Mouse (Mus musculus): ENCODE results near the gene Btnl6. TPM values are rescaled to one million over a fixed set of nuclear protein-coding genes. Genes with fewer than 3 reads are reported as not detected.

The Btnl6 gene
- polyA plus RNA-seq, 2 experiments = not detected

GRCm38 (mm10) chr17:34561200-34561599 is 44.0 kb upstream of the Btnl6 start:
- Histone ChIP-seq H3K27ac (no peak overlapping the region), H3K9me3 (ENCODE audit: control insufficient read depth, low read length) (no peaks in the 10 kb centered on the region), H3K4me1 (replicated peaks; ENCODE audit: control insufficient read depth in 2 of 2, insufficient read depth in 2 of 2, low read length in 1 of 2) (peaks cover 3 to 4% of the 10 kb centered on the region in 2 experiments; a peak in 3 of 4 replicates), H3K9ac (replicated peaks) (no peak overlapping the region), H3K27me3 (ENCODE audit: control insufficient read depth, insufficient read depth, low read length) (no peaks in the 10 kb centered on the region), H3K4me3 (ENCODE audit: insufficient read depth in 1 of 2, low read depth in 2 of 2, low read length in 2 of 2) (no peak overlapping the region), H3K4me2 (ENCODE audit: low read depth) (peak overlapping the region; percentile 33; the same call in 1 of the 2 replicates), H3K36me3 (replicated peaks; ENCODE audit: control insufficient read depth, insufficient read depth, low read depth) (no peaks in the 10 kb centered on the region)
- 18% methylated on average over 8 of the region's 8 CpGs for WGBS (ENCODE audit: insufficient replicate concordance)
- ATAC-seq (ENCODE audit: insufficient read depth) (no peak), DNase-seq (ENCODE audit: low read depth in 3 of 3, low spot score in 3 of 3) (peak in 1 of 3 experiments; percentile 7)
- TF ChIP-seq CTCF (IDR thresholded peaks at IDR 0.05; ENCODE audit: low read depth) (no peak), EP300 (IDR thresholded peaks at IDR 0.05; ENCODE audit: low read depth) (no peak)

GRCm38 (mm10) chr17:34560438-34560837 is 43.3 kb upstream of the Btnl6 start:
- WGBS (ENCODE audit: insufficient replicate concordance) = 79% methylated on average over 6 of the region's 6 CpGs

GRCm38 (mm10) chr17:34559895-34560294 is 42.7 kb upstream of the Btnl6 start:
- TF ChIP-seq CTCF (IDR thresholded peaks at IDR 0.05; ENCODE audit: low read depth) (peak; percentile 46), EP300 (IDR thresholded peaks at IDR 0.05; ENCODE audit: low read depth) (no peak)
- Histone ChIP-seq H3K9ac (replicated peaks) (no peak overlapping the region), H3K4me3 (ENCODE audit: insufficient read depth in 1 of 2, low read depth in 2 of 2, low read length in 2 of 2) (no peak overlapping the region), H3K36me3 (replicated peaks; ENCODE audit: control insufficient read depth, insufficient read depth, low read depth) (no peaks in the 10 kb centered on the region), H3K4me2 (ENCODE audit: low read depth) (no peak overlapping the region), H3K27me3 (ENCODE audit: control insufficient read depth, insufficient read depth, low read length) (no peaks in the 10 kb centered on the region), H3K9me3 (ENCODE audit: control insufficient read depth, low read length) (no peaks in the 10 kb centered on the region), H3K27ac (no peak overlapping the region), H3K4me1 (replicated peaks; ENCODE audit: control insufficient read depth in 2 of 2, insufficient read depth in 2 of 2, low read length in 1 of 2) (peaks cover 3 to 4% of the 10 kb centered on the region in 2 experiments; a peak in 3 of 4 replicates)
- ATAC-seq (ENCODE audit: insufficient read depth) = peak; percentile 55; the same call in 1 of the 2 replicates
- DNase-seq (ENCODE audit: low read depth in 3 of 3, low spot score in 3 of 3) = peak in 1 of 3 experiments; percentile 20
- 15% methylated on average over 15 of the region's 15 CpGs for WGBS (ENCODE audit: insufficient replicate concordance)

More at GRCm38 (mm10) chr17:34560438-34560837, 43.3 kb upstream of the Btnl6 start:
- H3K36me3 ChIP-seq (replicated peaks; ENCODE audit: control insufficient read depth, insufficient read depth, low read depth) = no peaks in the 10 kb centered on the region
- no peak overlapping the region for H3K4me3 ChIP-seq (ENCODE audit: insufficient read depth in 1 of 2, low read depth in 2 of 2, low read length in 2 of 2)
- H3K27ac ChIP-seq = no peak overlapping the region
- H3K4me1 ChIP-seq (replicated peaks; ENCODE audit: control insufficient read depth in 2 of 2, insufficient read depth in 2 of 2, low read length in 1 of 2) = peaks cover 3 to 4% of the 10 kb centered on the region in 2 experiments; a peak in 3 of 4 replicates
- DNase-seq (ENCODE audit: low read depth in 3 of 3, low spot score in 3 of 3) (no peak), ATAC-seq (ENCODE audit: insufficient read depth) (no peak)
- H3K9ac ChIP-seq (replicated peaks) = no peak overlapping the region
- H3K9me3 ChIP-seq (ENCODE audit: control insufficient read depth, low read length) = no peaks in the 10 kb centered on the region
- H3K4me2 ChIP-seq (ENCODE audit: low read depth) = no peak overlapping the region
- no peak for TF ChIP-seq EP300 (IDR thresholded peaks at IDR 0.05; ENCODE audit: low read depth)
- no peak for TF ChIP-seq CTCF (IDR thresholded peaks at IDR 0.05; ENCODE audit: low read depth)
- H3K27me3 ChIP-seq (ENCODE audit: control insufficient read depth, insufficient read depth, low read length) = no peaks in the 10 kb centered on the region

GRCm38 (mm10) chr17:34559116-34559515 is 42.0 kb upstream of the Btnl6 start:
- no peak for DNase-seq (ENCODE audit: low read depth in 3 of 3, low spot score in 3 of 3)
- H3K9me3 ChIP-seq (ENCODE audit: control insufficient read depth, low read length) = no peaks in the 10 kb centered on the region
- H3K4me1 ChIP-seq (replicated peaks; ENCODE audit: control insufficient read depth in 2 of 2, insufficient read depth in 2 of 2, low read length in 1 of 2) = peaks cover 3 to 4% of the 10 kb centered on the region in 2 experiments; a peak in 3 of 4 replicates
- no peak overlapping the region for H3K4me3 ChIP-seq (ENCODE audit: insufficient read depth in 1 of 2, low read depth in 2 of 2, low read length in 2 of 2)
- no peak overlapping the region for H3K9ac ChIP-seq (replicated peaks)
- 71% methylated on average over 7 of the region's 7 CpGs for WGBS (ENCODE audit: insufficient replicate concordance)
- no peaks in the 10 kb centered on the region for H3K27me3 ChIP-seq (ENCODE audit: control insufficient read depth, insufficient read depth, low read length)
- H3K36me3 ChIP-seq (replicated peaks; ENCODE audit: control insufficient read depth, insufficient read depth, low read depth) = no peaks in the 10 kb centered on the region
- ATAC-seq (ENCODE audit: insufficient read depth) = no peak
- H3K27ac ChIP-seq = no peak overlapping the region
- no peak overlapping the region for H3K4me2 ChIP-seq (ENCODE audit: low read depth)
- TF ChIP-seq EP300 (IDR thresholded peaks at IDR 0.05; ENCODE audit: low read depth) = no peak

GRCm38 (mm10) chr17:34557411-34557810 is 40.3 kb upstream of the Btnl6 start:
- DNase-seq (ENCODE audit: low read depth in 3 of 3, low spot score in 3 of 3) (no peak), ATAC-seq (ENCODE audit: insufficient read depth) (no peak)
- WGBS (ENCODE audit: insufficient replicate concordance) = 54% methylated on average over 11 of the region's 11 CpGs
- H3K27me3 ChIP-seq (ENCODE audit: control insufficient read depth, insufficient read depth, low read length) = no peaks in the 10 kb centered on the region
- no peak overlapping the region for H3K27ac ChIP-seq
- H3K9ac ChIP-seq (replicated peaks) = no peak overlapping the region
- H3K4me3 ChIP-seq (ENCODE audit: insufficient read depth in 1 of 2, low read depth in 2 of 2, low read length in 2 of 2) = no peak overlapping the region
- H3K4me2 ChIP-seq (ENCODE audit: low read depth) = no peak overlapping the region
- H3K36me3 ChIP-seq (replicated peaks; ENCODE audit: control insufficient read depth, insufficient read depth, low read depth) = no peaks in the 10 kb centered on the region
- peaks cover 3 to 4% of the 10 kb centered on the region in 2 experiments; a peak in 3 of 4 replicates for H3K4me1 ChIP-seq (replicated peaks; ENCODE audit: control insufficient read depth in 2 of 2, insufficient read depth in 2 of 2, low read length in 1 of 2)
- H3K9me3 ChIP-seq (ENCODE audit: control insufficient read depth, low read length) = no peaks in the 10 kb centered on the region
- no peak for TF ChIP-seq CTCF (IDR thresholded peaks at IDR 0.05; ENCODE audit: low read depth)
- TF ChIP-seq EP300 (IDR thresholded peaks at IDR 0.05; ENCODE audit: low read depth) = no peak
